Mouse (Mus musculus) lung, adult 18-20 months (tissue): ENCODE measurements around the gene Tas1r3.

Source experiments
- DNase-seq, 2 experiments: peaks; one replicate each; pipeline ENCODE4 v3.0.0; 2022; ENCODE audit warnings: mixed read lengths in 2 of 2

Tas1r3 gene

DNA sequence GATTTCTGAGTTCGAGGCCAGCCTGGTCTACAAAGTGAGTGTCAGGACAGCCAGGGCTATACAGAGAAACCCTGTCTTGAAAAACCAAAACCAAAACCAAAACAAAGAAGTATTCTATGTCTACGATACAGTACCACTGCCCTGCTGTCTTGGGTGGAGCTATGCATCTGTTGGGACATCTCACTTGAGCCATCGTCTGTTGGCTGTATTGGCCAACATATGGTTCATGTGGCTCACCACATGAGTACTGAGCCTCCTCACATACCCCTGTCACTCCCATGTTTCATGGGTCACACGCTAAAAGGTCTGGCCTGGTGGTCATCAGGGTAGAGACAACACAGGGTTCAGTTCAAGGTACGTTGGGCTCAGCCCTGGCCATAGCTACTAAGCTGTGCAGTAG lies 23.2 kb upstream of the Tas1r3 start:
- no peak for DNase-seq

DNA sequence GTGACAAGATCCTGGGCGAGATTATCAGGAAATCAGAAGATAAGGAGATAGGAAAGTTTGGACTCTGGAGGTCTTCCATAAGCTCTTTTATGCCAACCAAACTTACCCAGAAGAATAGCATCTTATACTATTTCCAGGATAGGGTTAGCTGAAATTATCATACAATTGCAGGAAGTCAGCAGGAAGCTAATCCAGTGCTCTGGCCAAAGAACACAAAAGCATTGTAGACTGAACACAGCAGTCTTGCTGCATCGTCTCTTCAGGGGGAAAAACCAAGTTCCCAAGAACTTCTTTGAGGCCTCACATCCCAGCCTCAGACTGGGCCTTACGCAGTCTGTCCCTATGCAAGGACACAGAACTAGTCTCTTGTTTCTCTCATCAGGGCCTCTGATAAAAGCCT lies 20.4 kb upstream of the Tas1r3 start:
- no peak for DNase-seq

DNA sequence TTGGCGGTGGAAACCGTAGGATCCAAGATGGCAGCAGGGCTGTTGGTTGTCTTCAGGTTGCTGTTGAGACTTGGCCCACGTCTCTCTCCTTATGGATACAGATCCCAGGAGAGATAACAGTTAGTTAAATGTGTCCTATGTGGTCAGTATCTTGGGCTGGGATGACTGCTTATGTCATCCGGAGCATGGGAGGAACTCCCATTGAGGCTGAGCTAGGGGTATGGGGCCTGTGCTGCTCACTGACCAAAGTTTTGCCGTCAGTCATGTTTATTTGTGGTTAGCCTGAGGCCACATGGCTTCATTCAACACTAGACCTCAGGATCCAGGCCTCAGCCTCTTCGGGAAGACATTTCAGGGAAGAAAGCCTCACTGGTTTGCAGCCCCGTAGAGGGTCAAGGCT lies 8.2 kb upstream of the Tas1r3 start:
- DNase-seq, result no peak

DNA sequence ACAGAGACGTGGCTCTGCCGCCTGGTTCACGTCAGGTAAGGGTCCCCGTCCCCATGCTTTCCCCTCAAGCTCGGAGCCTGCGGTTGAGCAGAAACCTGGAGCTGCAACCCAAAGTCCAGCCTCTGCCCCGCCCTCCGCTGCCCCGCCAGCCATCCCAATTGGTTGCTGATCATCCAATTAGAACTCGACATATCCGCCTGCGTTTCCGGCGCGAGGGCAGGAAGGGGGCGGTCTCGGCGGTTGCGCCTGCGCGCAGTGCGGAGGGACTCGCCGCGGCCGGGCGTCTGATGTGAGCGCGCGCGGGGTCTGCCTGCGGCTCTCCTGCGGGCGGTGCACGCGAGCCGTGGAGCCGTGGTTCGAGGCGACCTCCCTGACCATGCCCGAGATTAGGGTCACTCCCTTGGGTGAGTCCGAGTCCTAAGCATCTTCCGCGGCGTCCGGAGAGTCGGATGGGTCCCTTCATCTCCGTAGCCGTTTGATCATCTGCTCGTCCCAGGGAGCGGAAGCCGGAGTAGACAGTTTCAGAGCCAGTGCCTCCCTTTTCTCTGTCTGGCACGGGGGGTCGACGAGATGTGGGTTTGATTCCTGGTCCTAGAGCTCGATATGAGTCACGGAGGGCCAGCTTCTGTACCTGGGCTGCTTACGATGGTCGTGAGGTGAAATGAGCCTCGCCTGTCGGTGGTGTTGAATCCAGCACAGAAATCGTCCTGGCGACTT lies 6.3 kb upstream of the Tas1r3 start, which contains the start of the genes Cptp and Ints11:
TSS of gene Cptp (minus strand) at position 124 of the 717 bp plus-strand sequence.
TSS of gene Ints11 (plus strand) at position 230 of the 717 bp plus-strand sequence.
- peak; percentile 97 to 98 for DNase-seq

DNA sequence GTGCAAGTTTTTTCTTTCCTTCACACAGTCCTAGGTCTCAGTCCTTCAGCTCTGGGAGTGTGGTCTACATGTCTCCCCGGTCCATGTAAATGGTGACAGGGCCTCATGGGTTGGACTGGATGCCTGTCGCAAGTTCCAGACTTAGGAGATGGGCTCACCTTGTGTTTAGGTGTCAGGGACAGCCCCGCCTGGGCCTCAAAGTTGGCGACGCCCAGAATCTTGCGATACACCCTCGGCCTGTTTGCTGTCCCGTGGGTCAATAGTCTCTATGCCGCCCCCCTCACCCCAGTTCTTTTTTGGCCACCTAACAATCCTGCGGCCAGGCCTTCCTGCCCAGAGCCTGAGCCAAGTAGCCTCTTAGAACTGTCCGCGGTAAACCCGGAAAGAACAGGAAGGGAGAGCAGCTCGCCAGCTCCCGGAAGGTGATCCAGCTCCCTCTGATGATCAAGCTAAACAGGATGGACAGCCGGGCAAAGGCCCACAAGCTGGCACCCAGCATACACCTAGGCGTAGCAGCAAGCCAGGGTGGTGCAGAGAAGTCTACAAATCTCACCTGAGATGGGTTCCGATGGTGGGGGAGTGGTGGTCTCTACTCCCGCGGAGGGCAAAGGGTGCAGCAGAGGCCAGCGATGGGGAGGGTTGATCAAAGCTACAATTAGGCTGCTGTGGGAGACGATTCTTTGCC lies 5.6 kb upstream of the Tas1r3 start:
- DNase-seq, result peak; percentile 36 to 40

DNA sequence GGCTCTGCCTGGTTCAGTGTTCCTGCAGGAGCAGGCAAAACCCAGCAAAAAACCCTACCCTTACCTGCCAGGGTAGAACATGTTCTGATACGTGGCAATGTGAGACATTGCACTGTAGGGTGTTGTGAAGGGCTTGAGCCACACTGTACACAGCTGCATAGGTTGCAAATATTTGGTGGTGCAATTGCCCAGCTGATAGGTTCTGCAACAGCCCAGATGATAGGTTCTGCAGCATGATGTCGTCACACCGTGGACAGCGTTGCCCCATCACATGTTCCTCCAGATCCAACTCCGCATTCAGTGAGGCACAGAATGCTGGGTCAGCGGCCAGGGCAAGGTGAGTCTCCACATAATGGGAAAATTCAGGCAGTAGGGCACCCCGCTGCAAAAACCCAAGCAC lies 1.4 kb downstream of the Tas1r3 start:
- DNase-seq, result no peak

DNA sequence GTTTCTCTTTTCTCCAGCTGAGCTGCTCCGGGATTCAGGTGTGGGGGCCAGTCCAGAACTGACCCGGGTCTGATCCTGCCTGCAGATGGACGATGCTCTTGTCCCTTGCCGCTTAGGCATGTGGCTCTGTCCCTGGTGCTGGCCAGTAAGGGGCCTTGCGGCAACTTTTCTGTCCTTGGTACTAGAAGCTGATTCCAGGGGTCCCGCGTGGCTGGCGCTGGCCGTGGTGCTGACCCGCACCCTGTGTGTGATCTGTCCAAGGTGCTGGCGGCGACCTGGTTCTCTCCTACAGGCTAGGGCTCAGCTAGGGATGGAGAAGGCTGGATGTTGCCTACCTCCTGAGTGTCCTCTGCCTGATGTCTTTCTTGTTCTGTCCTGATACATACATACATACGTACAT lies 3.8 kb downstream of the Tas1r3 start:
- peak in 1 of 2 experiments; percentile 14 for DNase-seq

DNA sequence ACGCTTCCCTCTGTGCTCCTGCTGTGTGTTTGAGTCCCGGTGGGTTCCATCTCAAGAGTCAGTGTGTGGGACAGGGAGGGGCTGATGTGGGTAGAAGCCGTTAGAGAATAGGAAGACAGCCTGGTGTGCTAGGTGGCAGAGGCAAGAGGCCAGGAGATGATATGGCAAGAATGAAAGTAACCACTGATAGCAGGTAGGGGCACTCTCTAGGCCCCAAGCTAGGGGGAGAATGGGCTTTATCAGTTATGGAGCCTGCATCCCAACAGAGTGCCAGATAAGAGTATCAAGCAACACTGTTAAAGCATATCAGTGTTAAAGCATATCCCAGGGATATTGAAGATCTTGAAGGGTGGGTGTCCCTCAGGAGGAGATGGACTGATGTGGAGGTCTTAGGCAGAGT lies 6.3 kb downstream of the Tas1r3 start:
- DNase-seq, result no peak

DNA sequence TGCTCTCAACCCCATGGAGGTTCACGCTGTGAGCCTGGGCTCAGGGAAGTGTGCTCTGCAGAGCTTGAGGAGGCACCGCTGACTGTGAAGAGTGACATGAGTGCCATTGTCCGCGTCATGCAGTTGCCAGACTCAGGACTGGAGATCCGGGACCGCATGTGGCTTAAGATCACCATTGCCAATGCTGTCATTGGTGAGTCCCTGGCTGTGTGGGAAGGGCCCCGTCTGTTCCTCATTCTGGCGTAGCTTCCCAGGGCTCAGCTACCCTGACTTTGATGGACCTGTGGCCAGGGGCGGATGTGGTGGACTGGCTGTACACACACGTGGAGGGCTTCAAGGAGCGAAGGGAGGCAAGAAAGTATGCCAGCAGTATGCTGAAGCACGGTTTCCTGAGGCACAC lies 7.1 kb downstream of the Tas1r3 start:
- DNase-seq, result no peak

DNA sequence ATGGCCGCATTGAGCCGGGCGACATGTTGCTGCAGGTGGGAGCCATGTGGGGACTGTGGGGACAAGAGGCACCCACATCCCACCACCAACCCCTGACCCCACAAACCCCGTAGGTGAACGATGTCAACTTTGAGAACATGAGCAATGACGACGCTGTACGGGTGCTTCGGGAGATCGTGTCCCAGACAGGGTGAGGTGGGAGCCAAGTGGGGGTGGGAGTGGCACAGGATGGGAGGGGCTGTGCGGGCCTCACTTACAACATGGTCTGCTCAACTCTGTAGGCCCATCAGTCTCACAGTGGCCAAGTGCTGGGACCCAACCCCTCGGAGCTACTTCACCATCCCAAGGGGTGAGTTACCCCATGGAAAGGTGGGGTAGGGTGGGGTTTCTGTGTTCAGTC lies 8.2 kb downstream of the Tas1r3 start:
- no peak for DNase-seq

DNA sequence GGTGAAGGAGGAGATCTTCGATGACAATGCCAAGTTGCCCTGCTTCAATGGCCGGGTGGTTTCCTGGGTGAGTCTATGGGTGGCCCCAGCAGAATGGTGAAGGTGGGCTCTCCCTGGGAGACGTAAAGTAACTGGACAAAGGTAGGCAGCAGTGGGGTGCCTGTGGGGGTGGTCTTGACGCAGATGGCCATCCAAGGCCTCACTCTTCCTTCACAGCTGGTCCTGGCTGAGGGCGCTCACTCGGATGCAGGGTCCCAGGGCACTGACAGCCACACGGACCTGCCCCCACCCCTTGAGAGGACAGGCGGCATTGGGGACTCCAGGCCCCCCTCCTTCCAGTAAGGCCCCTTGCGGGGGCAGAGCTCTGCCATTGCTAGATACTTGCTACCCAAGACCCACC lies 9.7 kb downstream of the Tas1r3 start:
- no peak for DNase-seq

DNA sequence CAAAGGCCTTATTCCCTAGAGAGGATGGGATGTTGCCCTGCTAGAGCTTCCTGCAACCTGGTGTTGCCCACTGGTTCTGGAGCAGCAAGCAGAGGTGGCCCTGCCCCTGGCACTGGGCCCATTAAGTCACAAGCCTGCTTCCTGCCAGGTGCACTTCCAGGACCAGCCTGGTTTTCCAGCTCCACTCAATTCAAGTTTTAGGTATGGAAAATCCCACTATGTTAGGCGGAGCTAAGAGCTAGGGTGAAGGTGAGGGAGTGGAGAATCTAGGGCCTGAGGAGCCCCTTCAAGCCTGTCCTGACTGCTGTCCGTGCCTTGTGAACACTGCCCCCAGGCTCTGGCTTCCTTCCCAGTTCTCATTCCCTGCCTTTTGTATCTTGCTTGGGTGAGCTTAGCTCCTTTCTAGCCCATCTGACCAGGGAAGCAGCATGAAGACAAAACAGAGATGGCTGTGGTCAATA lies 11.2 kb downstream of the Tas1r3 start:
- peak in 1 of 2 experiments; percentile 56 for DNase-seq

DNA sequence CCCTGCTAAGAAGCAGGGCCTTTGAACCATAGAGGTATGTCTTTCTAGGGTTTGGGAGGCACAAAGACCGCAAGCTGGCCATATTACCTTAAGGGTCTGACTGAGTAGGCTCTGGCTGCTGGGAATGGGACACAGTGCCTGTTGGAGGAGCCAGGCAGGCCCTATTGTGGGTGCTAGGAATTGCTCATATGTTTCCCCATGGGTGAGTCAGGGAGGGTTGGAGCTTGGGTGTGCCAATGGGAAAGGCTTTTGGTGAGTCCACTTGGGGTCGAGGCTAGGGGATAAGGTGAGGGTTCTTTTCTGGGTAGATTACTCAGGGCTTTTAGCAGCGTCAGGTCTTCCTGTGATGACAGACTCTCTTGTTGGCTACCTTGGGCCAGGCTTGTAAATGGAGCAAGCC lies 11.8 kb downstream of the Tas1r3 start:
- DNase-seq, result no peak

DNA sequence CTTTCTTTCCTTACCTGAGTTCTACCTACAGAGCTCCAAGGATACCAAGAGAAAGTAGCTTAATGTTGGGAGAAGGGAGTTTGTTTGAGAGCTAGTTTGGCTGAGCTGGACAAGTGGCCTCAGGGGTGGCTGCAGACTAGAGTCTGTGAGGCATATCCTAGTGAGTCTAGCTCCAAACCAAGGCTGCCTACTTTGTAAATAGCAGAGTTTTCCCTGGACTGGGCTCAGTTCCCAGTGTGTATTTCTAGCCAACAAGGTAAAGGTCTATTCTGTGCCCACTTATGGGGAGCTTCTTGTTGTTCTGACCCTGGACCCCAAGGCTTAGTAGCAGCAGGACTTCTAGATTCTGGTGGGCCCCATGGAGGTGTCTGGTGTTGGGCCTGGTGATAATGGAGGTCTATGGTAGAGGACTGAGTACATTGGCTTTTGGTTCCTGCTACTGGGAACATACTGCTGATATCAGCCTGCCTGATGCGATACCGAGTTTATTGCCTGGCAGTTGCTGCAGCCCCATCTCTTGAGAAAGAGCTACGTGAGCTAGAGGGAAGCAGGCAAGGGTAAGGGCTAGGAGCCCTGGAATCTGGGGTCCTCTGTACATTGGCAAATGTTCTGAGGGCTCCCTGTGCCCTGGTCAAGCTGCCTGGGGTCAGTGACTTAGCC lies 13.2 kb downstream of the Tas1r3 start:
- DNase-seq, result no peak

DNA sequence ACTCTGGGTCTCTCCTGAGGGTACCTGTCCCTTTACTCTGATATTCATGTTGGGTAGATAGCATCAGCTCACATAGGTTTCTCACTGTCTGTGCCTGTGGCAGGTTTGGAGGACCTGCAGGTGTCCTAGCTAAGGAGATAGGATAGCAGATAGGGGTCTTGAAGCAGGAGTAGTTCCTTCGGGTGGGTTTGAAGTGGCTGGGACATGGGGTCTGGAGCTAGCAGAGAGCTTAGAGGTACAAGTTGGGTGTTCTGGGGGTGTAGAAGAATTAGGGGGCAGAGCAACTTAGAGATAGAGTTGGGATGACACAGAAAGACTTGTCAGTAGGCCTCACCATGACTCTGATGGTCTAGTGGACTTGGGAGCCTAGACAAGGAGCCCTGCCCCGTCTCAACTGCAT lies 13.8 kb downstream of the Tas1r3 start:
- DNase-seq, result no peak

DNA sequence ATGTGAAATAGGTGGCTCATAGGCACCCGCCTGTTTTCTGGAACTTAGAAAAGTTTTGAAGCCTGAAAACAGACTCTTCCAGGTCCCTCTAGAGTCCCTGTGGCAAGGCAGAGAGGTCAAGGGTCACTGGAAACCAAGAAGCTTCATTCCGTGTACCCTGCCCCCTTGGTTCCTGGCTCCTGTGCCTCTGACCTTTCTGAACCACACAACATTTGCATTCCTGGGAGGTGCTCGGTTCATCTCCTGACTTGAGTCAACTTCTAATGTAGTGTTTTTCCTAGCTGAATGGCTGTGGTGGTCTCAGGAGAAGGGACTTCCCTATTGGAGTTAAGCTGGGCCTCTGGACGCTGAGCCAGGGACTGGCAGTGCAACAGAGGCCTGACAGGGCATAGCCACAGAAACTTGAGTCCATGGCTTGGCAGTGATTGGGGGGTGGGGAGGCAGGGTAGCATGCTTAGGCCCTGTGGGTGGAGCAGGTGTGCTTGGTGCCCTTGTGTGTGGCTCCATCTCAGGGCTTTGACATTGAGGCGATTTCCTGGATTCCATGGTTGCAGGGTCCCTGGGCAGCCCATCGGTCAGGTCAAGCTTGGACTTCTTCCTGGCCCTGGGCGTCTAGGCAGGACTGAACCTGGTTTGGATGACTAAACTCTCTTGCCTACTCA lies 14.6 kb downstream of the Tas1r3 start:
- DNase-seq, result no peak

DNA sequence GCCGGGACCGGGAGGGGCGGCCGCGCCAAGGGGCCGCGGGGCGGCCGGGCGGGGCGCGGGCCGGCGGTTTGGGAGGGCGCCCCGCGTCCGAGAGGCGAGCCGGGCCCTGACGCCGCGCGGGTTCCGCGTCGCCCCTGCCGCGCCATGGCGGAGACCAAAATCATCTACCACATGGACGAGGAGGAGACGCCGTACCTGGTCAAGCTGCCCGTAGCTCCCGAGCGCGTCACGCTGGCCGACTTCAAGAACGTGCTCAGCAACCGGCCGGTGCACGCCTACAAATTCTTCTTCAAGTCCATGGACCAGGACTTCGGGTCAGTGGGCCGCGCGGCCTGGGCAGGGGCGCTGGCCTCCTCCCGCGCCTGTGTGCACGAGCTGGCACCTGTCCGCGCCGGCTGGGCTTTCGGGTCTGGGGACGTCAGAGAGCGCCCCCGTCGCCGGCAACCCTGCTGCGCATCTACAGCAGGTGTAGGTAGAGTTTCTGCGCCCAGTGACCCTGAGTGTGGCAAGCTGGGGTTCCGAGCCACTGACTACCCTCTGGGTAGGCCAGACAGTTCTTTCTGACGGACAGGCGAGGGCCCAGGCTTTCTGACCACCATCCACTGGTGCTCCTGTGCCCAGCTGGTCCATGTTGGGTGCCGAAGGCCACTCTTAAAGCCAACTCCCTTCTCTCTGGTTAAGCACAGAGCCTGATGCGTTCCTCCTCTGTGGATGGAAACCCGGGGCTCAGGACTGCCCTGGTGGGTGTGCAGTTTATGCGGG lies 15.4 kb downstream of the Tas1r3 start:
- DNase-seq, result peak; percentile 34 to 47

DNA sequence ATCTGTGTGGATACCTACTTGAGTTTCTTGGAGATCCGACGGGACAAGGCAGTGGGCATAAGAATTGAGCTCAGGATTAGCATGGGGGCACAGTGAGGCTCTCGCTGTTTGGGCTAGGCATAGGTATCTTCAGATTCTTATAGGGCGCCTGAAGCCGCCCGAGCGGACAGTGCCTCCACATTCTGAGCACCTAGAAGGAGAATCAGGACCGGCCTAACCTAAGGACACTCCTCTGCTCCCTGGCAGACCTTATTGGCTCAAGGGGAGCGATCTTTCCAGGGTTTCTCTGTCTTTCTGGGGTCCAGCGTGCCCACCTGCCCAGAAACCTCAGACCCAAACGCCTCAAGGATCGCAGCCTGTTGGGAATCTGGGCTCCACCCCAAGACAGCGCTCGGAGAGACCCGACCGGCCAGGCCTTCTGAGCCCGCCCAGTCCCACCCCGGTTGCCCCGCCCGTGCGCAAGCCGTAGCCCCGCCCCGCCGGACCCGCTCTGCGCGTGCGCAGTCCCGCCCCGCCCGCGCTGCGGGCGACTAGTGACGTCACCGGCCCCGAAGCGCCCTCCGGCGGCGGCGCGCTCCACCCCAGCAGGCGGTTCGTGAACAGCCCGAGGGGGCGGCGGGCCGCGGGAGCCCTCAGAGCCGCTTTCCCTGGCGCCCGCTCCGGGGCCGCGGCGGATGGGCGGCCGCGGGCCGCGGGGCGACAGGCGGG lies 16.1 kb downstream of the Tas1r3 start, which contains the start of gene Dvl1:
TSS of gene Dvl1 (plus strand) at position 532 of the 708 bp plus-strand sequence.
- DNase-seq, result peak; percentile 90 to 91

DNA sequence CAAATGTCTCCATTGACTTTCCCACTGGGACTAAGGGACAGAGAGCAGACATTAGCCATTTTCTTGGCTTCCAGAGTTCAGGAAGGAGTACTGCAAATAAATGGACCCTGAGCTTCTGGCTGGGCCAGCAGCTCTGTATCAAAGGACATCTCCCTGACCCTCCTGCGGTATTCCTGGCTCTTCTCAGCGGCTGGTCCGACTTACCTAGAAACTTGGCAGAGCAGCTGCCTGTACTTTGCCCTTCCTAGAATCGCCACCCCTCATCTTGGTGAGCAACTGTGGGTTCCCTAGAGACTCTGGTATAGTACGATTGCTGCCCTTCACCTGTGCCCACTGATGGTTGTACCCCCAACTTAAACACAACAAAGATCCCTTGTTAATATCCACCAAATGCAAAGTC lies 19.9 kb downstream of the Tas1r3 start:
- no peak for DNase-seq

DNA sequence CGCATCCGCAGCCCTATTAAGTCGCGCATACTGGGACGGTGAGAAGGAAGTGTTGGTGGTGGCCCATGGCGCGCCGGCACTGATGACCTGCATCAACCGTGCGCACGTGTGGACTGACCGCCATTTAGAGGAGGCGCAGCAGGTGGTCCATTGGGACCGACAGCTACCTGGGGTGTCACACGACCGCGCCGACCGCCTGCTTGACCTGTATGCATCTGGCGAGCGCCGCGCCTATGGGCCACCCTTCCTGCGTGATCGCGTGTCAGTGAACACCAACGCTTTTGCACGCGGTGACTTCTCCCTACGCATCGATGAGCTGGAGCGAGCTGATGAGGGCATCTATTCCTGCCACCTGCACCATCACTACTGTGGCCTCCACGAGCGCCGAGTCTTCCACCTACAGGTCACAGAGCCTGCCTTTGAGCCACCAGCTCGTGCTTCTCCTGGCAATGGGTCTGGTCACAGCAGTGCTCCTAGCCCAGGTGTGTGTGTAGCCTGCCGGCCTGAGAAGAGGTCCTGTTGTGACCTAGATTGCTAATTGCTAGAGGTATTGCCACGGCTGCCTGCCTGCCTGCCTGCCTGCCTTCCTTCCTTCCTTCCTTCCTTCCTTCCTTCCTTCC lies 21.4 kb downstream of the Tas1r3 start:
- DNase-seq, result no peak

DNA sequence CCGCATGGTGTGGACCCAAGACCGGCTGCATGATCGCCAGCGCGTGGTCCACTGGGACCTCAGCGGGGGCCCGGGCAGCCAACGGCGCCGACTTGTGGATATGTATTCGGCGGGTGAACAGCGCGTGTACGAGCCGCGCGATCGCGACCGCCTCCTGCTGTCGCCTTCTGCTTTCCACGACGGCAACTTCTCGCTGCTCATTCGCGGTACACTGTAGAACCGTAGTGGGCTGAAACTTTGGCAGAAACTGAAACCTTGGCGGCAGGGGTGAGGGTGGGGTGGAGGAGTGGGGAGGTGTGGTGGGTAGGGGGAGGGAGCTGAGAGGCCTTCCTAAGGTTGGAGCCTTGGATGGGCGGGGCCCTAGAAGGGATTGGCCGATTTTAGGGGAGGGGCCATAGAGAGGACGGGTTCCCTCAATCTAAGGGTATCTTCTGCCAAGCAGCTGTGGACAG lies 22.1 kb downstream of the Tas1r3 start:
- peak; percentile 81 to 87 for DNase-seq
